Mouse (Mus musculus) gastrocnemius, postnatal 4 days (tissue): Measurements from ENCODE around the gene Zfp775. TPM values are rescaled to one million over a fixed set of nuclear protein-coding genes. Genes with fewer than 3 reads are reported as not detected.
"Not testable (repeated sequence)": the region's sequence is repeated elsewhere in the genome, so short reads cannot be mapped to it uniquely, and the experiment has no call there.

Experiments
- DNase-seq, 2 experiments: peaks; one replicate each; pipeline ENCODE4 v3.0.0; 2021 to 2022; ENCODE audit warnings: low spot score in 2 of 2, mixed read lengths in 2 of 2
- total RNA-seq, 2 experiments: library from RNA; stranded (reverse); gene quantifications; 2 replicates each; pipeline ENCODE4 v1.2.3; 2021

Gene Zfp775
- total RNA-seq, 2 experiments from 2014 or later, result 6.7 to 6.8 TPM

DNA sequence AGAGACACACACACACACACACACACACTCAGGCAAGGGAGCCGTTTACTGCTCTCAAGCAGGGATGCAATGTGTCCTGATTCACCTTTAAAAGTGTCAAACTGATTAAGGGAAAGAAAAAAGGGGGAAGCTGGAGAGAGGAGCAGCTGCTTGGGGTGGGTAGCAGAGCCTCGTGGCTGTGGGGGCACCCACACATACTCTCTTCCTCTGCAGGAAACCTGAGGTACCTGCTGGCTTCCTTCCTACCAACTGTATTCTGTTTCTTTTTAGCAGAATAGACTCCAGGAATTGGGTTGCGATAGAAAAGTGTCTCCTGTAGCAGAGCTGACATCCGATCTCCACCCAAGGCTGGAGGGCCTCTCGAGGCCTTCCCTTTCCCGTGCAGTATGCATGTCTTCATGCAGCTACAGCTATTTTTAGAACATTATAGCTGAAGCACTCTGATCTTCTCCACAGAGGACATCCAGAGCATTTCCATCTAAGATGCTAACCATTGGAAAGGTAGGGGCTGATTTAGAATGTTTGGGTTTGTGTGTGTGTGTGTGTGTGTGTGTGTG lies 12.6 kb upstream of the Zfp775 start, which contains the start of gene Gm45021:
TSS of gene Gm45021 (plus strand) at position 417 of the 557 bp plus-strand sequence.
- DNase-seq, result no peak

DNA sequence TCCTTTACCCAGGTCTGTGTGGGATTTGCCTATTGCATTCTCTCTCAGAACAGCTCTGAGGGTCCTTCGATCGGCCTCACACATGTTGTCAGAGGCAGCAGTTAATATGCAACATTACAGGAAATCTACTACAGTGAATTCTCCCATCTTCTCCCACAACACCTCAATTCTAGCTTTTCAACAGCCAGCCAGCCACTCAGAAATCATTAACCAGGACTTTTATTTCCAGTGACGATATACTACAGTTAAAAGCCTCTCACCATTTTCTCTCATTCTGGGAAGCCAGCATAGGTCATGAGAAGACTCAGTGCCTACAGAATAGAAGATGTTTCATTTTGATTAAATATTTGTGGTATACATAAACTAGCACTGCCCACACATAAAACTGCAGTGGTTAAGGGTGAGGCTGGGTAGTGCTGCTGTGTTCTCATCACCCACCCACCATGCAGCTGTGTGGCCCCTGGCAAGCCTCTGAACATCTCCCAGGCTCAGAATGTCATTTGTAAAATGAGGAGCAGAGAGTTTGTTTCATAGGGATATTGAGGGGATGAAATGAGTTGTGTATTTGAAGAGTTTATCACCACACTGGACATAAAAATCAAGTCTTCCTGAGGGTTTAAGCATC lies 10.5 kb upstream of the Zfp775 start:
- no peak for DNase-seq

DNA sequence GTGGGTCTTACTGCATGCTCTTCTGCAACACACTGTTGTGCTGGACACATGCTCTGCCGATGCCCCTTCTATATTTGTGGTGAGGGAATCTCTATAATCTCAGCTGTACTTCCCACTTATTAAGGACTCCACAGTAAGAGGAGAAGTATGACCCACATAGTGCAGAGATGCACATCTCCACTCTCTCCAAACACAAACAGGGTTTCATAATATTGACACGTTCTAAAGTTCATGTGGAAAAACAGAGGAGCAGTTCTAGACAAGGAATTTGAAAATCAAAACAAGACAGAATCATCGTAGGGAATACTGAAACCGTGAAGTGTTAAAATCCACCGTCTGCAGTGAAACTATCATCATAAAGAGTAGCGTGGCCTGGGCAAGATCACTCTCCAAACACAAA lies 10.0 kb upstream of the Zfp775 start:
- no peak for DNase-seq

GRCm38 (mm10) chr6:48593158-48594042 lies 8.5 kb upstream of the Zfp775 start, which contains the start of the genes Repin1 and Gm44965:
Gene Repin1 (plus strand): TSS chr6:48593883.
Gene Gm44965 (plus strand): TSS chr6:48593941.
- DNase-seq, result peak; percentile 90 to 96

DNA sequence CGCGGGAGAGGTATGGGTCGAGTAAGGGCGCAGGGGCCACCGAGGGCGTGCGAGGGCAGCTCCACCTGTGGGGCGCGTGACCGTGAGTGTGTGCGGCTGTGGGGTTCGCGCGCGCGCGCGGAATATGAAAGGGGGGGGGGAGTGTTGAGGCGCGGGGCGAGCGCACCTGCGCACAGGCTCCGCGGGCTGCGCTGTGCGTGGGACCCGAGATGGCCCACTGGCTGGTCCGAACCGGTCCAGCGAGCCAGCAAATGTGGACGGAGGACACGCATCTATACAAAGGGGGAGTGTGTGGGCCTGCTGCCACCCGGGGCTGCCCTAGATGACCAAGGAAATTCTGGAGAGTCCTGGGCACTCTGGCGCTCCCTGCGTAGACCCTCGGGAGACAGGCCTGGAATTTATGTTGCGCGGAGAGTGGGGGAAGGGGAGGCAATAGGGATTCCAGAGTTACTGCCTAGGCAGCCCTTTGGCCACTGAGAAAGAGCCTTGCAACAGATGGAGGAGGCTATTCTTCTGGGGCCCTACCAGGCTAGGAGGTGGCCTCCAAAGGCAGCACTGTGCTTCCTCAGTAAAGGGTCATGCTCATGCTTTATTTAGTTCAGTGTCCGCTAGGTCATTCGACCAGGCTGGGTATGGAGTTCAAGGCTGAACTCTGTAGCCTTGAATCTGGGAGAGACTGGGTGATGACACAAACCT lies 7.7 kb upstream of the Zfp775 start:
- peak in 1 of 2 experiments; percentile 56 for DNase-seq

GRCm38 (mm10) chr6:48595278-48595677 lies 6.6 kb upstream of the Zfp775 start:
- DNase-seq, result no peak

GRCm38 (mm10) chr6:48596545-48597232 lies 5.2 kb upstream of the Zfp775 start:
- no peak for DNase-seq

DNA sequence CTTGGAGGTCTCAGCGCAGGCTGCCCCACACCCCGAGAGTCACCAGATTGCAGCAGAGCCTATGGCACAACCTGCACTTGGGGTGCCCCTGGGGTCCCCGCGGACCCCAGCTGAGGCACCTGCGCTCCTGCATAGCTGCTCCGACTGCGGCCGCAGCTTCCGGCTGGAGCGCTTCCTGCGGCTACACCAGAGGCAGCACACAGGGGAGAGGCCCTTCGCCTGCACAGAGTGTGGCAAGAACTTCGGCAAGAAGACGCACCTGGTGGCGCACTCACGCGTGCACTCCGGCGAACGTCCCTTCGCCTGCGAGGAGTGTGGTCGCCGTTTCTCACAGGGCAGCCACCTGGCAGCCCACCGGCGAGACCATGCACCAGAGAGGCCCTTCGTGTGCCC lies 4.6 kb upstream of the Zfp775 start:
- no peak for DNase-seq

- DNase-seq, result no peak
Observed at GRCm38 (mm10) chr6:48600594-48600993, 1.3 kb upstream of the Zfp775 start.

- DNase-seq, result peak in 1 of 2 experiments; percentile 40
Observed at GRCm38 (mm10) chr6:48602080-48602741, 348 bp downstream of the Zfp775 start.

GRCm38 (mm10) chr6:48608124-48608523 lies 6.3 kb downstream of the Zfp775 start:
- DNase-seq, result no peak

GRCm38 (mm10) chr6:48609512-48609911 lies 7.6 kb downstream of the Zfp775 start:
- no peak for DNase-seq

DNA sequence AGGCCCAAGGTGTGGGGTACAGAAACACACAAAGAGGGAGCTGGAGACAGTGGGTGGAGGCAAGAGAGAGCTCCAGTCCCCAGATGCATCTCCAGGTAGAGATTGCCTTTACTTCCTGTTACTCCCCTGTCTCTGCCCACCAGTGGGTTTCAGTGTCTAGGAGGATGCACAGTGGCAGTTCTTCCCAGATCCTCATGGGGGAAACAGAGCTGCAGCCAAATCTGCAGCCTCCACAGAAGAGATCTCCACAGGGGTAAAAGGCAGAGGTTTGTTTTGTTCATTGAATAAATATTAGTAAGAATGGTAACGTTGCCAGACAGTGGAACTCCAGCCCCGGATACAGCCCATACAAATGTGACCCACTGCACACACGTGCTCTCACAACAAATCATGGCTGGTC lies 8.8 kb downstream of the Zfp775 start:
- no peak for DNase-seq

DNA sequence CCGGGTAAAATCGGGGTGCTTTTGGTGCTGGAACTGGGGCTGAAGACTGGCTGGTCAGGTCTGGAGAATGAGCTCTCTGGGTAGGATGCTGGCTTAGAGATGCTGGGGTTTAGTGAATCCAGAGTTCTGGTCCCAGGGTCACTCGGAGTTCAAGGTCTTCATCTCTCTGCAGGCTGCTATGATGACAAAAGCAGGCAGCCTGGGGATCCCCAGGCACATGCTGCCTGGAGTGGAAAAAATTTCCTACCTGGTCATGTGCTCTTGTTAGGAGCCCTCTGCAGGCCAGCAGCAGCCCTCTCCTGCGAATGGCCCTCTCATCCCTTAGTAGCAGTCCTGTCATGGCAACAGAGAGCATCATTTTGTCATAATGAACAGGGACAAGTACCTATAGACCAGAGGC lies 11.6 kb downstream of the Zfp775 start:
- no peak for DNase-seq

- DNase-seq, result no peak
Observed at GRCm38 (mm10) chr6:48614756-48615155, 12.9 kb downstream of the Zfp775 start.

DNA sequence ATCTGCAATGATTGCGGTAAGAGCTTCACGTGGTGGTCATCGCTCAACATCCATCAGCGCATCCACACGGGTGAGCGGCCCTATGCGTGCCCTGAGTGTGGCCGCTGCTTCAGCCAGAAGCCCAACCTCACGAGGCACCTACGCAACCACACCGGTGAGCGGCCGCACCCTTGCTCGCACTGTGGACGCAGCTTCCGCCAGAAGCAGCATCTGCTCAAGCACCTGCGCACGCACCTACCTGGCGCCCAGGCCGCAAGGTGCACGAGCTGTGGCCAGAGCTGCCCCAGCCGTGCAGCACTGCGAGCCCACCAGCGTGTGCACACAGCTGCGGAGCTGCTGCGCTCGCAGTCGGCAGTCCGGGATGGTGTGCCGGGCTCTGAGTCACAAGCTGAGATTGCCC lies 18.2 kb downstream of the Zfp775 start:
- no peak for DNase-seq

DNA sequence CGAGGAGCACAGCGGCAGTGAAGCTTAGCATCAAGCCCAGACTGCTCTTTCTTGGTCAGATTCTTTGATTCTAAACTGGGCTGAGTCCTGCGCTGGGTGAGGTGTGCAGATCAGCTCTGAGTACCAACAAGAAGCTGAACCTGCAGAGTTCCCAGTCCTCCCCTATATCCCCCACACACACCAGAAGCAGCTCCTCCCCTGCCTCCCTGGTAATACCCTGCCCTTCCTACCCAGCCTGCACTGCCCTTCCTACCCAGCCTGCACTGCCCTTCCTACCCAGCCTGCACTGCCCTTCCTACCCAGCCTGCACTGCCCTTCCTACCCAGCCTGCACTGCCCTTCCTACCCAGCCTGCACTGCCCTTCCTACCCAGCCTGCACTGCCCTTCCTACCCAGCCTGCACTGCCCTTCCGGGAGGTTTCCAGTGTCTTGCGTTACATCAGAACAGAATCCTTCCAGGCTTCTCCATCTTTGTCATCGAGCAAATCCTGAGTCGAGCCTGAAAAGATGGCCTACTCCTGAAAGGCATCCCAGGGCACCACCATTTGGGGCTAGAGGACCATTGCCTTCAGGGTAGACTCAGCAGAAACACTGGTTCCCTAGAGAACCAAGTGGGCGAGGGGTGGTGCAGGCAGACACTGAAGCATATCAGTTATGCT lies 20.5 kb downstream of the Zfp775 start:
- not testable (repeated sequence) for DNase-seq

- DNase-seq, result no peak
Observed at GRCm38 (mm10) chr6:48623460-48623859, 21.6 kb downstream of the Zfp775 start.

GRCm38 (mm10) chr6:48626464-48626863 lies 24.6 kb downstream of the Zfp775 start, which contains the start of gene AI854703:
Gene AI854703 (plus strand): TSS chr6:48626764.
- DNase-seq, result no peak

GRCm38 (mm10) chr6:48626984-48627383 lies 25.1 kb downstream of the Zfp775 start:
- peak in 1 of 2 experiments; percentile 42 for DNase-seq
